Mouse (Mus musculus) kidney, embryonic 15.5 days (tissue): Measurements from ENCODE around the gene Lamc1. TPM values are rescaled to one million over a fixed set of nuclear protein-coding genes. Genes with fewer than 3 reads are reported as not detected.

ENCODE experiments used
- ATAC-seq: fragments of 200-750 bp; cut with Nextera tagmentation; replicated peaks from 2 replicates; pipeline ENCODE4 v1.8.0; 2017; ENCODE audit warnings: moderate TSS enrichment; ENCODE audit not compliant: low FRiP score
- H3K27ac ChIP-seq: fragments of 300-500 bp; sonication (generic); 2 replicates; pipeline ENCODE4 v1.5.1; 2015; ENCODE audit warnings: mild to moderate bottlenecking, inconsistent platforms
- H3K27me3 ChIP-seq: fragments of 300-500 bp; sonication (generic); 2 replicates; pipeline ENCODE4 v1.6.1; 2015; ENCODE audit warnings: inconsistent platforms
- H3K36me3 ChIP-seq: fragments of 300-500 bp; sonication (generic); 2 replicates; pipeline ENCODE4 v1.6.1; 2015; ENCODE audit warnings: inconsistent platforms
- H3K4me1 ChIP-seq: fragments of 300-500 bp; sonication (generic); 2 replicates; pipeline ENCODE4 v1.6.1; 2015; ENCODE audit warnings: inconsistent platforms
- H3K4me2 ChIP-seq: fragments of 300-500 bp; sonication (generic); 2 replicates; pipeline ENCODE4 v1.6.1; 2015; ENCODE audit warnings: moderate library complexity, mild to moderate bottlenecking, inconsistent platforms
- H3K4me3 ChIP-seq: fragments of 300-500 bp; sonication (generic); replicated peaks from 2 replicates; pipeline ENCODE4 v1.5.1; 2015; ENCODE audit warnings: mild to moderate bottlenecking, inconsistent platforms
- H3K9ac ChIP-seq: fragments of 300-500 bp; sonication (generic); 2 replicates; pipeline ENCODE4 v1.6.1; 2015; ENCODE audit warnings: mild to moderate bottlenecking, inconsistent platforms
- H3K9me3 ChIP-seq: fragments of 300-500 bp; sonication (generic); replicated peaks from 2 replicates; pipeline ENCODE4 v1.6.1; 2016; ENCODE audit warnings: inconsistent platforms
- WGBS: fragments of 180-500 bp; shearing (Covaris S2); methylation state at CpG from one replicate; pipeline ENCODE4 v1.1.7; 2015; ENCODE audit warnings: mixed read lengths; 5-methylcytosine and 5-hydroxymethylcytosine counted together
- polyA plus RNA-seq: library from polyadenylated mRNA; unstranded; fragments of >200 nt; fragmentation: Nextera tagmentation; extraction: Ambion mirVana; gene quantifications from 2 replicates; pipeline ENCODE4 v1.2.1, GENCODE M21; 2015

The Lamc1 gene
- polyA plus RNA-seq, 1 experiment from 2014 or later = 101 TPM

- Histone ChIP-seq H3K4me2 (no peak overlapping the region), H3K4me1 (peaks cover 11% of the 10 kb centered on the region; the same call in 1 of the 2 replicates), H3K9ac (no peak overlapping the region), H3K27ac (no peak overlapping the region), H3K9me3 (no peaks in the 10 kb centered on the region), H3K36me3 (peaks cover 90% of the 10 kb centered on the region), H3K27me3 (no peaks in the 10 kb centered on the region), H3K4me3 (no peak overlapping the region)
- 85% methylated on average over 7 of the region's 7 CpGs for WGBS
- no peak for ATAC-seq
Observed at GRCm38 (mm10) chr1:153241346-153241745, 91.2 kb downstream of the Lamc1 start.

- Histone ChIP-seq H3K27ac (peak overlapping the region; percentile 42; the same call in 1 of the 2 replicates), H3K4me2 (no peak overlapping the region), H3K9ac (no peak overlapping the region), H3K9me3 (no peaks in the 10 kb centered on the region), H3K27me3 (no peaks in the 10 kb centered on the region), H3K4me1 (no peaks in the 10 kb centered on the region), H3K36me3 (peaks cover 79% of the 10 kb centered on the region), H3K4me3 (no peak overlapping the region)
- no peak for ATAC-seq
- 69% methylated on average over 4 of the region's 4 CpGs for WGBS
Observed at GRCm38 (mm10) chr1:153235576-153235975, 97.0 kb downstream of the Lamc1 start.

GRCm38 (mm10) chr1:153231681-153232080 is 100.9 kb downstream of the Lamc1 start:
- no peak for ATAC-seq
- WGBS = 82% methylated on average over 9 of the region's 9 CpGs
- H3K36me3 ChIP-seq = peaks cover 88% of the 10 kb centered on the region
- H3K4me3 ChIP-seq = no peak overlapping the region
- no peak overlapping the region for H3K4me2 ChIP-seq
- no peak overlapping the region for H3K9ac ChIP-seq
- no peaks in the 10 kb centered on the region for H3K4me1 ChIP-seq
- H3K27ac ChIP-seq = no peak overlapping the region
- H3K27me3 ChIP-seq = no peaks in the 10 kb centered on the region
- H3K9me3 ChIP-seq = no peaks in the 10 kb centered on the region

GRCm38 (mm10) chr1:153227916-153228315 is 104.7 kb downstream of the Lamc1 start:
- Histone ChIP-seq H3K4me2 (no peak overlapping the region), H3K9ac (no peak overlapping the region), H3K4me3 (no peak overlapping the region), H3K27ac (no peak overlapping the region), H3K4me1 (no peaks in the 10 kb centered on the region), H3K36me3 (peaks cover 98% of the 10 kb centered on the region), H3K9me3 (no peaks in the 10 kb centered on the region), H3K27me3 (no peaks in the 10 kb centered on the region)
- no peak for ATAC-seq
- 60% methylated on average over 4 of the region's 4 CpGs for WGBS

GRCm38 (mm10) chr1:153227096-153227495 is 105.5 kb downstream of the Lamc1 start:
- Histone ChIP-seq H3K36me3 (peaks cover 99% of the 10 kb centered on the region), H3K27me3 (no peaks in the 10 kb centered on the region), H3K9ac (no peak overlapping the region), H3K9me3 (no peaks in the 10 kb centered on the region), H3K4me1 (no peaks in the 10 kb centered on the region), H3K4me2 (no peak overlapping the region), H3K27ac (no peak overlapping the region), H3K4me3 (no peak overlapping the region)
- ATAC-seq = no peak
- 84% methylated on average over 8 of the region's 8 CpGs for WGBS

- Histone ChIP-seq H3K4me3 (no peak overlapping the region), H3K4me2 (no peak overlapping the region), H3K9ac (no peak overlapping the region), H3K36me3 (peaks cover 99% of the 10 kb centered on the region), H3K27me3 (no peaks in the 10 kb centered on the region), H3K9me3 (no peaks in the 10 kb centered on the region), H3K4me1 (no peaks in the 10 kb centered on the region), H3K27ac (no peak overlapping the region)
- 89% methylated on average over 21 of the region's 21 CpGs for WGBS
- ATAC-seq = no peak
Observed at GRCm38 (mm10) chr1:153225786-153226725, 106.5 kb downstream of the Lamc1 start.

DNA sequence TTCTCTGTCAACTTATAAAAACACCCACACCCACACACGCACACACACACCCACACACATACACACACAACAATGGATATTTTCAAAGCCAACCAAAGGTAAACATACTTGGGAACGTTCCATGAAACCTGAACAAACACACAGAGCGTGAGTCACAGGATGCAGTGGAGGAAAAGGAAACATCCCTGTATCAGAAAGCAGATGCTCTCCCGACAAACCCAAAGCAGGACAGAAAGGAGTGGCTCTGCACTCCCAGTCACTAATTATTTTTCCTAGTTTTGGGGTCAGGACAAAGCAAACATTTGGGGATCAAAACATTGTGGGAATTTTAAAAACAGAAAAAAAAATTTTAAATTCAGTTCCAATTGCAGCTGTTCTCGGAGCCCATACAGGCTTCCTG is 108.3 kb downstream of the Lamc1 start:
- Histone ChIP-seq H3K27me3 (no peaks in the 10 kb centered on the region), H3K27ac (peak overlapping the region; percentile 18; the same call in 1 of the 2 replicates), H3K4me1 (no peaks in the 10 kb centered on the region), H3K36me3 (peaks cover 100% of the 10 kb centered on the region), H3K9me3 (no peaks in the 10 kb centered on the region), H3K4me2 (no peak overlapping the region), H3K9ac (no peak overlapping the region), H3K4me3 (no peak overlapping the region)
- no peak for ATAC-seq
- 56% methylated on average over 5 of the region's 5 CpGs for WGBS

GRCm38 (mm10) chr1:153219376-153219775 is 113.2 kb downstream of the Lamc1 start:
- Histone ChIP-seq H3K27ac (no peak overlapping the region), H3K9ac (no peak overlapping the region), H3K9me3 (no peaks in the 10 kb centered on the region), H3K4me1 (no peaks in the 10 kb centered on the region), H3K27me3 (no peaks in the 10 kb centered on the region), H3K36me3 (peaks cover 66% of the 10 kb centered on the region), H3K4me3 (no peak overlapping the region), H3K4me2 (no peak overlapping the region)
- 62% methylated on average over 9 of the region's 9 CpGs for WGBS
- ATAC-seq = no peak; the same call in 1 of the 2 replicates

- Histone ChIP-seq H3K4me2 (no peak overlapping the region), H3K27me3 (no peaks in the 10 kb centered on the region), H3K4me3 (no peak overlapping the region), H3K27ac (no peak overlapping the region), H3K9me3 (no peaks in the 10 kb centered on the region), H3K9ac (no peak overlapping the region), H3K36me3 (peaks cover 38% of the 10 kb centered on the region), H3K4me1 (no peaks in the 10 kb centered on the region)
- no peak for ATAC-seq
- WGBS = 86% methylated on average over 4 of the region's 4 CpGs
Observed at GRCm38 (mm10) chr1:153216516-153216915, 116.1 kb downstream of the Lamc1 start.

DNA sequence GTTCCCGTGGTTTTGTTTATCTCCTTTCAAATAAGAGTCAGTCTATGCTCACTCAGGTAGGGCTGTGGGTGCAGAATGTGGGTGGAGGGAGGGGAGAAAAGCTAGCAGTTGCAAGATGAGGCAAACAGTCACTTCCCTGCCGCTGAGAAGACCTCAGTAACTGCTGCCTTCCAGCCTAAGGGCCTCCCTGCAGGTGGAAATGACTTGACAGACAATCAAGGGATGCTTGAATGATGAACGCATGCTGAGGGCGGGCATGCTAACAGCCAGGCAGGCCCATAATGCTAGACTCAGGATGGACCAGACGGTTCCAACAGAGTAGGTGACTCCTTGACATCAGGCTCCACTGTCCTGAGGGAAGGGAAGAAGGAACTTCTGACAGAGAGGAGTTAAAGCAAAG is 116.9 kb downstream of the Lamc1 start:
- Histone ChIP-seq H3K4me1 (no peaks in the 10 kb centered on the region), H3K9me3 (no peaks in the 10 kb centered on the region), H3K9ac (no peak overlapping the region), H3K27me3 (no peaks in the 10 kb centered on the region), H3K27ac (no peak overlapping the region), H3K4me3 (no peak overlapping the region), H3K36me3 (peaks cover 29% of the 10 kb centered on the region), H3K4me2 (no peak overlapping the region)
- WGBS = 65% methylated on average over 5 of the region's 5 CpGs
- no peak for ATAC-seq

- ATAC-seq = no peak
- Histone ChIP-seq H3K4me3 (no peak overlapping the region), H3K4me2 (no peak overlapping the region), H3K9ac (no peak overlapping the region), H3K27ac (no peak overlapping the region), H3K4me1 (no peaks in the 10 kb centered on the region), H3K9me3 (no peaks in the 10 kb centered on the region), H3K27me3 (no peaks in the 10 kb centered on the region), H3K36me3 (no peaks in the 10 kb centered on the region)
- 28% methylated on average over 4 of the region's 4 CpGs for WGBS
Observed at GRCm38 (mm10) chr1:153210992-153211391, 121.6 kb downstream of the Lamc1 start.

- H3K27ac ChIP-seq = no peak overlapping the region
- H3K36me3 ChIP-seq = no peaks in the 10 kb centered on the region
- no peak for ATAC-seq
- no peak overlapping the region for H3K9ac ChIP-seq
- H3K4me1 ChIP-seq = no peaks in the 10 kb centered on the region
- H3K27me3 ChIP-seq = no peaks in the 10 kb centered on the region
- no peaks in the 10 kb centered on the region for H3K9me3 ChIP-seq
- H3K4me2 ChIP-seq = no peak overlapping the region
- 90% methylated on average over 2 of the region's 2 CpGs for WGBS
- no peak overlapping the region for H3K4me3 ChIP-seq
Observed at GRCm38 (mm10) chr1:153210198-153210597, 122.4 kb downstream of the Lamc1 start.
